10 mouse cellular contexts compared by ENCODE assay signal in genomic region chr6:97459112-97459511, GRCm38 (mm10).
DNase-seq lines count a peak whose midpoint lies in the region; ATAC-seq and TF ChIP-seq lines count a peak whose summit lies in the region.
"Had no signal": no experiment of that assay in that cellular context is flagged by ENCODE, and none has a peak within 500 bp of the region (broad histone marks: within the 10 kb centered on the region; RNA-seq: fewer than 3 reads in every experiment).

No protein-coding gene starts in this region.

- no peaks in the 10 kb centered on the region for H3K36me3 ChIP-seq in hindbrain, embryonic 12.5 days
- no peaks in the 10 kb centered on the region for H3K36me3 ChIP-seq in hindbrain, embryonic 11.5 days (ENCODE audit: control insufficient read depth, insufficient read depth, low read length)
- no peaks in the 10 kb centered on the region for H3K36me3 ChIP-seq in midbrain, embryonic 10.5 days
- no peaks in the 10 kb centered on the region for H3K36me3 ChIP-seq in midbrain, postnatal 0 days (ENCODE audit: insufficient read depth, low read length)
- H3K36me3 ChIP-seq in heart, embryonic 14.5 days (ENCODE audit: control insufficient read depth, insufficient read depth, low read length), result no peaks in the 10 kb centered on the region
- H3K36me3 ChIP-seq in midbrain, embryonic 13.5 days, result no peaks in the 10 kb centered on the region
- H3K36me3 ChIP-seq: embryonic facial prominence, embryonic 12.5 days had no signal

- 68% methylated on average over 7 of the region's 7 CpGs for WGBS in hindbrain, embryonic 12.5 days
- 69% methylated on average over 7 of the region's 7 CpGs for WGBS in hindbrain, embryonic 11.5 days
- WGBS in midbrain, embryonic 10.5 days, result 76% methylated on average over 7 of the region's 7 CpGs
- WGBS in midbrain, postnatal 0 days, result 72% methylated on average over 7 of the region's 7 CpGs
- 62% methylated on average over 7 of the region's 7 CpGs for WGBS in heart, embryonic 14.5 days
- 77% methylated on average over 7 of the region's 7 CpGs for WGBS in midbrain, embryonic 13.5 days

- H3K27me3 ChIP-seq in hindbrain, embryonic 12.5 days, result no peaks in the 10 kb centered on the region
- no peaks in the 10 kb centered on the region for H3K27me3 ChIP-seq in hindbrain, embryonic 11.5 days (ENCODE audit: control insufficient read depth, insufficient read depth, low read length)
- no peaks in the 10 kb centered on the region for H3K27me3 ChIP-seq in midbrain, embryonic 10.5 days (ENCODE audit: low read depth, poor library complexity, severe bottlenecking)
- no peaks in the 10 kb centered on the region for H3K27me3 ChIP-seq in midbrain, postnatal 0 days (ENCODE audit: insufficient read depth, low read length)
- no peaks in the 10 kb centered on the region for H3K27me3 ChIP-seq in heart, embryonic 14.5 days (ENCODE audit: control insufficient read depth, insufficient read depth, low read length)
- no peaks in the 10 kb centered on the region for H3K27me3 ChIP-seq in midbrain, embryonic 13.5 days
- H3K27me3 ChIP-seq: CH12.LX; embryonic facial prominence, embryonic 12.5 days had no signal

- H3K9me3 ChIP-seq in hindbrain, embryonic 12.5 days (replicated peaks), result no peaks in the 10 kb centered on the region
- H3K9me3 ChIP-seq in hindbrain, embryonic 11.5 days (ENCODE audit: control insufficient read depth, low read length), result no peaks in the 10 kb centered on the region
- H3K9me3 ChIP-seq in midbrain, embryonic 10.5 days (replicated peaks), result no peaks in the 10 kb centered on the region
- H3K9me3 ChIP-seq in midbrain, postnatal 0 days (ENCODE audit: low read length), result no peaks in the 10 kb centered on the region
- no peaks in the 10 kb centered on the region for H3K9me3 ChIP-seq in heart, embryonic 14.5 days (ENCODE audit: control insufficient read depth, low read length)
- H3K9me3 ChIP-seq in midbrain, embryonic 13.5 days, result no peaks in the 10 kb centered on the region
- H3K9me3 ChIP-seq: embryonic facial prominence, embryonic 12.5 days had no signal

- 0 out of 2 replicates have a peak overlapping the region, but pooled peaks have one; percentile 36 for H3K27ac ChIP-seq in hindbrain, embryonic 12.5 days
- H3K27ac ChIP-seq in hindbrain, embryonic 11.5 days (ENCODE audit: low read depth, low read length), result no peak overlapping the region
- peak overlapping the region; percentile 55; the same call in 1 of the 2 replicates for H3K27ac ChIP-seq in midbrain, embryonic 10.5 days (replicated peaks)
- no peak overlapping the region for H3K27ac ChIP-seq in midbrain, postnatal 0 days (ENCODE audit: low read depth, low read length)
- peak overlapping the region; percentile 60 to 83 for H3K27ac ChIP-seq in heart, embryonic 14.5 days (replicated peaks in 1 of 2; ENCODE audit: control insufficient read depth in 1 of 2, insufficient read depth in 1 of 2, low read depth in 2 of 2, low read length in 2 of 2)
- peak overlapping the region; percentile 52 for H3K27ac ChIP-seq in midbrain, embryonic 13.5 days
- H3K27ac ChIP-seq: embryonic facial prominence, embryonic 12.5 days had no signal

- H3K4me3 ChIP-seq in hindbrain, embryonic 12.5 days, result no peak overlapping the region
- H3K4me3 ChIP-seq in hindbrain, embryonic 11.5 days (ENCODE audit: low read depth, low read length), result no peak overlapping the region
- no peak overlapping the region for H3K4me3 ChIP-seq in midbrain, embryonic 10.5 days
- no peak overlapping the region for H3K4me3 ChIP-seq in midbrain, postnatal 0 days (ENCODE audit: low read depth, low read length)
- H3K4me3 ChIP-seq in heart, embryonic 14.5 days (ENCODE audit: control insufficient read depth in 1 of 2, insufficient read depth in 1 of 2, low read depth in 1 of 2, low read length in 2 of 2), result peak overlapping the region; percentile 27 to 36
- H3K4me3 ChIP-seq in midbrain, embryonic 13.5 days (replicated peaks), result no peak overlapping the region
- H3K4me3 ChIP-seq: embryonic facial prominence, embryonic 12.5 days had no signal

- no peak for ATAC-seq in hindbrain, embryonic 12.5 days (ENCODE audit: low FRiP score)
- no peak for ATAC-seq in hindbrain, embryonic 11.5 days (ENCODE audit: low FRiP score)
- ATAC-seq in midbrain, postnatal 0 days (ENCODE audit: low FRiP score), result no peak
- ATAC-seq in heart, embryonic 14.5 days (ENCODE audit: insufficient number of reproducible peaks, insufficient read depth, low FRiP score, low read depth), result no peak
- ATAC-seq in midbrain, embryonic 13.5 days, result no peak

- no peak overlapping the region for H3K4me2 ChIP-seq in hindbrain, embryonic 12.5 days (replicated peaks)
- no peak overlapping the region for H3K4me2 ChIP-seq in hindbrain, embryonic 11.5 days (replicated peaks; ENCODE audit: low read depth, low read length)
- H3K4me2 ChIP-seq in midbrain, postnatal 0 days (ENCODE audit: low read depth, low read length, poor library complexity, severe bottlenecking), result no peak overlapping the region
- peak overlapping the region; percentile 31 for H3K4me2 ChIP-seq in heart, embryonic 14.5 days (ENCODE audit: low read length)
- H3K4me2 ChIP-seq in midbrain, embryonic 13.5 days (replicated peaks), result no peak overlapping the region
- H3K4me2 ChIP-seq: embryonic facial prominence, embryonic 12.5 days had no signal

- no peak overlapping the region for H3K9ac ChIP-seq in hindbrain, embryonic 12.5 days
- H3K9ac ChIP-seq in hindbrain, embryonic 11.5 days (ENCODE audit: low read depth, low read length), result no peak overlapping the region
- no peak overlapping the region for H3K9ac ChIP-seq in midbrain, postnatal 0 days (replicated peaks; ENCODE audit: low read length, poor library complexity, severe bottlenecking)
- H3K9ac ChIP-seq in heart, embryonic 14.5 days (ENCODE audit: low read length), result peak overlapping the region; percentile 57
- H3K9ac ChIP-seq in midbrain, embryonic 13.5 days (replicated peaks), result no peak overlapping the region
- H3K9ac ChIP-seq: embryonic facial prominence, embryonic 12.5 days had no signal

- DNase-seq in hindbrain, embryonic 11.5 days (ENCODE audit: low spot score), result no peak
- no peak for DNase-seq in midbrain, embryonic 10.5 days (ENCODE audit: low spot score)
- no peak for DNase-seq in midbrain, postnatal 0 days (ENCODE audit: low spot score)
- DNase-seq in thymus, postnatal 0 days (ENCODE audit: low spot score), result no peak
- DNase-seq in frontal cortex, postnatal 14 days (ENCODE audit: low spot score in 2 of 2), result no peak

- H3K4me1 ChIP-seq in hindbrain, embryonic 12.5 days, result peaks cover 31% of the 10 kb centered on the region
- 0 out of 2 replicates have a peak, but pooled peaks cover 3% of the 10 kb centered on the region for H3K4me1 ChIP-seq in hindbrain, embryonic 11.5 days (replicated peaks; ENCODE audit: control insufficient read depth, insufficient read depth, low read length)
- peaks cover 26% of the 10 kb centered on the region for H3K4me1 ChIP-seq in midbrain, embryonic 10.5 days
- peaks cover 3% of the 10 kb centered on the region; the same call in 1 of the 2 replicates for H3K4me1 ChIP-seq in midbrain, postnatal 0 days (ENCODE audit: insufficient read depth, low read length)
- peaks cover 14 to 17% of the 10 kb centered on the region in 2 experiments for H3K4me1 ChIP-seq in heart, embryonic 14.5 days (ENCODE audit: control insufficient read depth in 2 of 2, insufficient read depth in 2 of 2, low read length in 2 of 2)
- H3K4me1 ChIP-seq in midbrain, embryonic 13.5 days (replicated peaks), result peaks cover 31% of the 10 kb centered on the region

- TF ChIP-seq CTCF in midbrain, postnatal 0 days (IDR thresholded peaks at IDR 0.05), result no peak

Comparison
In these comparisons a context has a peak if more than half of its experiments do, and no peak if none do; other contexts are left out.
1. H3K27ac ChIP-seq: peak in hindbrain, embryonic 12.5 days (single experiment), midbrain, embryonic 10.5 days (single experiment), heart, embryonic 14.5 days (2 of 2) and midbrain, embryonic 13.5 days (single experiment); none in hindbrain, embryonic 11.5 days (single experiment) and midbrain, postnatal 0 days (single experiment).
2. H3K4me3 ChIP-seq: peak in heart, embryonic 14.5 days (2 of 2); none in hindbrain, embryonic 12.5 days (single experiment), hindbrain, embryonic 11.5 days (single experiment), midbrain, embryonic 10.5 days (single experiment), midbrain, postnatal 0 days (single experiment) and midbrain, embryonic 13.5 days (single experiment).